Mouse (Mus musculus) embryonic facial prominence, embryonic 12.5 days (tissue): Measurements from ENCODE around the gene Gm10842. TPM values are rescaled to one million over a fixed set of nuclear protein-coding genes. Genes with fewer than 3 reads are reported as not detected.

Experiments
- ATAC-seq: fragments of 200-750 bp; cut with Nextera tagmentation; 2 replicates; pipeline ENCODE4 v1.8.0; 2017; ENCODE audit not compliant: insufficient number of reproducible peaks, insufficient read depth, low FRiP score, low TSS enrichment
- H3K27ac ChIP-seq: fragments of 300-500 bp; sonication (generic); 2 replicates; pipeline ENCODE4 v1.5.1; 2016; ENCODE audit warnings: mild to moderate bottlenecking
- H3K27me3 ChIP-seq: fragments of 300-500 bp; sonication (generic); 2 replicates; pipeline ENCODE4 v1.6.1; 2016; ENCODE audit warnings: mild to moderate bottlenecking, moderate library complexity
- H3K36me3 ChIP-seq: fragments of 300-500 bp; sonication (generic); 2 replicates; pipeline ENCODE4 v1.6.1; 2016; ENCODE audit warnings: mild to moderate bottlenecking
- H3K4me1 ChIP-seq: fragments of 300-500 bp; sonication (generic); 2 replicates; pipeline ENCODE4 v1.6.1; 2016
- H3K4me2 ChIP-seq: fragments of 300-500 bp; sonication (generic); replicated peaks from 2 replicates; pipeline ENCODE4 v1.6.1; 2016; ENCODE audit warnings: mild to moderate bottlenecking, moderate library complexity
- H3K4me3 ChIP-seq: fragments of 300-500 bp; sonication (generic); 2 replicates; pipeline ENCODE4 v1.5.1; 2016; ENCODE audit warnings: mild to moderate bottlenecking
- H3K9ac ChIP-seq: fragments of 300-500 bp; sonication (generic); 2 replicates; pipeline ENCODE4 v1.6.1; 2016; ENCODE audit warnings: mild to moderate bottlenecking, moderate library complexity
- H3K9me3 ChIP-seq: fragments of 300-500 bp; sonication (generic); 2 replicates; pipeline ENCODE4 v1.6.1; 2016; ENCODE audit warnings: mild to moderate bottlenecking, moderate library complexity
- WGBS: fragments of 180-500 bp; shearing (Covaris S2); methylation state at CpG from one replicate; pipeline ENCODE4 v1.1.7; 2016; 5-methylcytosine and 5-hydroxymethylcytosine counted together
- polyA plus RNA-seq: library from polyadenylated mRNA; unstranded; fragments of >200 nt; fragmentation: Nextera tagmentation; extraction: Ambion mirVana; gene quantifications from 2 replicates; pipeline ENCODE4 v1.2.1, GENCODE M21; 2016

The Gm10842 gene
- polyA plus RNA-seq, 1 experiment from 2014 or later, result not detected

GRCm38 (mm10) chr11:105181689-105182460 is 35.2 kb downstream of the Gm10842 start:
- H3K36me3 ChIP-seq, result peaks cover 14% of the 10 kb centered on the region
- ATAC-seq, result peak; percentile 64
- H3K27me3 ChIP-seq, result no peaks in the 10 kb centered on the region
- no peaks in the 10 kb centered on the region for H3K9me3 ChIP-seq
- H3K4me1 ChIP-seq, result peaks cover 14% of the 10 kb centered on the region
- peak overlapping the region; percentile 65 for H3K4me2 ChIP-seq
- under 1% methylated on average over 73 of the region's 89 CpGs for WGBS
- peak overlapping the region; percentile 96 for H3K4me3 ChIP-seq
- H3K9ac ChIP-seq, result peak overlapping the region; percentile 99
- peak overlapping the region; percentile 96 for H3K27ac ChIP-seq

GRCm38 (mm10) chr11:105182461-105182855 is 35.8 kb downstream of the Gm10842 start:
- Histone ChIP-seq H3K27me3 (no peaks in the 10 kb centered on the region), H3K27ac (peak overlapping the region; percentile 96), H3K4me3 (peak overlapping the region; percentile 96), H3K4me1 (peaks cover 14% of the 10 kb centered on the region), H3K9ac (peak overlapping the region; percentile 99), H3K4me2 (peak overlapping the region; percentile 65), H3K36me3 (peaks cover 14% of the 10 kb centered on the region), H3K9me3 (no peaks in the 10 kb centered on the region)
- WGBS, result 6% methylated on average over 4 of the region's 4 CpGs
- no peak for ATAC-seq

- Histone ChIP-seq H3K9ac (no peak overlapping the region), H3K4me1 (peaks cover 12% of the 10 kb centered on the region), H3K4me2 (no peak overlapping the region), H3K4me3 (no peak overlapping the region), H3K27ac (no peak overlapping the region), H3K36me3 (peaks cover 10% of the 10 kb centered on the region), H3K27me3 (no peaks in the 10 kb centered on the region), H3K9me3 (no peaks in the 10 kb centered on the region)
- no peak for ATAC-seq
- WGBS, result 87% methylated on average over 3 of the region's 3 CpGs
Measured at GRCm38 (mm10) chr11:105184678-105185077, 38.0 kb downstream of the Gm10842 start.

GRCm38 (mm10) chr11:105192186-105192585 is 45.5 kb downstream of the Gm10842 start:
- Histone ChIP-seq H3K27me3 (no peaks in the 10 kb centered on the region), H3K36me3 (peaks cover 8% of the 10 kb centered on the region)
- 91% methylated on average over 3 of the region's 3 CpGs for WGBS

More at GRCm38 (mm10) chr11:105192186-105192585, 45.5 kb downstream of the Gm10842 start:
- Histone ChIP-seq H3K4me1 (no peaks in the 10 kb centered on the region), H3K9me3 (no peaks in the 10 kb centered on the region), H3K27ac (no peak overlapping the region), H3K4me3 (no peak overlapping the region), H3K9ac (no peak overlapping the region), H3K4me2 (no peak overlapping the region)
- ATAC-seq, result no peak

Other genes with a start within 250 kb of the Gm10842 start
- gene Efcab3, start 83.3 kb upstream of the Gm10842 start, polyA plus RNA-seq, result not detected in 2 replicates
- gene Mettl2, start 20.5 kb upstream of the Gm10842 start, polyA plus RNA-seq, result 51.2 and 53.3 TPM in 2 replicates
- 24.3 and 30.4 TPM in 2 replicates for gene Tlk2, start 31.9 kb downstream of the Gm10842 start, polyA plus RNA-seq
- 35.3 and 38.5 TPM in 2 replicates for gene Mrc2, start 145.8 kb downstream of the Gm10842 start, polyA plus RNA-seq